Mouse (Mus musculus) heart, adult 2 months (tissue): ENCODE results near the gene Commd3. TPM values are rescaled to one million over a fixed set of nuclear protein-coding genes. Genes with fewer than 3 reads are reported as not detected.
A peak's percentile ranks its signal among the peaks of the same experiment; 100 is the strongest.

Source experiments
- DNase-seq, 2 experiments: peaks; one replicate each; pipeline ENCODE4 v3.0.0; 2021
- H3K27ac ChIP-seq: fragments of 200-600 bp; 2 replicates; pipeline ENCODE4 v1.8.1; 2022
- H3K27me3 ChIP-seq: fragments of 200-500 bp; 2 replicates; pipeline ENCODE4 v1.6.1; 2012; ENCODE audit warnings: mild to moderate bottlenecking, low read length, inconsistent platforms, mixed read lengths; ENCODE audit not compliant: control insufficient read depth, insufficient read depth
- H3K36me3 ChIP-seq: fragments of 200-500 bp; 2 replicates; pipeline ENCODE4 v1.6.1; 2012; ENCODE audit warnings: low read length, inconsistent platforms; ENCODE audit not compliant: control insufficient read depth, insufficient read depth
- H3K4me1 ChIP-seq: fragments of 200-500 bp; 2 replicates; pipeline ENCODE4 v1.6.1; 2011; ENCODE audit warnings: low read length; ENCODE audit not compliant: control insufficient read depth, insufficient read depth
- H3K4me3 ChIP-seq: fragments of 200-600 bp; 2 replicates; pipeline ENCODE4 v1.8.1; 2022
- H3K79me2 ChIP-seq: fragments of 200-500 bp; replicated peaks from 2 replicates; pipeline ENCODE4 v1.6.1; 2012; ENCODE audit warnings: mild to moderate bottlenecking, inconsistent platforms, low read length, moderate library complexity, mixed read lengths; ENCODE audit not compliant: control insufficient read depth, insufficient read depth
- H3K9ac ChIP-seq: fragments of 200-500 bp; 2 replicates; pipeline ENCODE4 v1.6.1; 2012; ENCODE audit warnings: low read depth, mild to moderate bottlenecking, control low read depth, inconsistent platforms, low read length, mixed read lengths
- CTCF ChIP-seq: fragments of 200-600 bp; IDR thresholded peaks from 2 replicates; pipeline ENCODE4 v1.8.1; 2022; ENCODE audit warnings: antibody characterized with exemption, mild to moderate bottlenecking, moderate library complexity
- EP300 ChIP-seq: fragments of 200-500 bp; IDR thresholded peaks from 2 replicates; pipeline ENCODE4 v1.6.1; 2011; ENCODE audit warnings: low read depth, low read length, control low read depth; ENCODE audit not compliant: insufficient read depth
- POLR2A ChIP-seq: fragments of 200-500 bp; IDR thresholded peaks from 2 replicates; pipeline ENCODE4 v1.6.1; 2011; ENCODE audit warnings: mild to moderate bottlenecking, low read depth, low read length, control low read depth; ENCODE audit not compliant: insufficient read depth
- WGBS: fragments of 180-500 bp; shearing (Covaris S2); methylation state at CpG from one replicate; pipeline ENCODE4 v1.1.7; 2018; 5-methylcytosine and 5-hydroxymethylcytosine counted together
- intact Hi-C: fragments of 180-260 bp; cut with DNase I; formaldehyde crosslinking; loops from one replicate; pipeline ENCODE4 v1.15.1; 2025
- polyA plus RNA-seq: library from polyadenylated mRNA; depleted of rRNA; stranded (reverse); fragments of >200 nt; gene quantifications from 2 replicates; pipeline ENCODE4 v1.2.3, GENCODE M21; 2012
- total RNA-seq, 2 experiments: library from RNA; stranded (reverse); gene quantifications; 2 replicates each; pipeline ENCODE4 v1.2.3; 2021

Commd3 gene
- total and polyA plus RNA-seq, 3 experiments: 53.1 to 102 (median 95.0) TPM

GRCm38 (mm10) chr2:18695629-18696150 is 23.5 kb downstream of the Commd3 start:
- intact Hi-C loops: loop anchor here (2.0 to 10.0 kb wide), 2 partner anchors 17 to 579 kb away; no protein-coding TSS in a partner anchor
- no peaks in the 10 kb centered on the region for H3K36me3 ChIP-seq
- peaks cover 21% of the 10 kb centered on the region for H3K27me3 ChIP-seq
- H3K4me3 ChIP-seq: no peak overlapping the region
- peaks cover 3% of the 10 kb centered on the region; the same call in 1 of the 2 replicates for H3K4me1 ChIP-seq
- TF ChIP-seq POLR2A: no peak
- no peak for TF ChIP-seq EP300
- no peak for TF ChIP-seq CTCF
- no peak overlapping the region for H3K27ac ChIP-seq
- H3K9ac ChIP-seq: no peak overlapping the region
- DNase-seq: no peak
- 34% methylated on average over 7 of the region's 7 CpGs for WGBS
- H3K79me2 ChIP-seq: no peaks in the 10 kb centered on the region

DNA sequence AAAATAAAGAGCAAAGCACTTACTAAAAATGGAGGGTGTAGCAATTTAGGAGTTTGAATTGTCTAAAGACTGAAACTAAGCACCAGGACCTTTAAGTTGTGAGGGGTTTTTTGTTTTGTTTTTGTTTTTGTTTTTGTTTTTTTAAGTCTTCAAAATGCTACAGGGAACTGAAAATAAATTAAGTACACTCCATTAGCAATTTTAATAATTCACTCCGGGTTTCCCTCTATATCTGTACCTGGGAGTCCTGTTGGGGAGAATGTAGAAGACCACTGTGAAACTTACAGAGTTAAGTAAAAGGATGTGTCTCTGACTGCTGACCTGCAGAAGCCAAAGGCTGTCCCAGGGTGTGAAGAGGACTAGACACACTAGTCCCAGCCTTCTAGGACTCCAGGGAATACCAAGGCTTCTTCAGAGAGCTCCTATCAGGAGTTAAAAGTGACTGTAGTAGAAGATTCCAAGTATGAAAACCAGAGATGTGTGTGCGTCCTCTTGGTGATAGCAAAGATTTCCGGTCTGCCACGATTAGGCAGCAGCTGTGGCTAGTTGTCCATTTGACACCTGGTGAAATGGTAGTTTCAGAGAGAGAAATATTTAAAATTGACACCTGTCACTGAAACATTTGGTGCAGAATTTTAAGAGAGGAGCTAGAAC is 25.5 kb downstream of the Commd3 start:
- Histone ChIP-seq H3K4me1 (peaks cover 3% of the 10 kb centered on the region; the same call in 1 of the 2 replicates), H3K36me3 (no peaks in the 10 kb centered on the region), H3K27ac (no peak overlapping the region), H3K9ac (no peak overlapping the region), H3K27me3 (peaks cover 18% of the 10 kb centered on the region), H3K79me2 (no peaks in the 10 kb centered on the region), H3K4me3 (no peak overlapping the region)
- no peak for DNase-seq
- 11% methylated on average over 4 of the region's 4 CpGs for WGBS
- intact Hi-C loops: loop anchor here (10.0 kb wide), 1 partner anchor 577 kb away; no protein-coding TSS in a partner anchor
- TF ChIP-seq CTCF: no peak
- no peak for TF ChIP-seq EP300
- TF ChIP-seq POLR2A: no peak

DNA sequence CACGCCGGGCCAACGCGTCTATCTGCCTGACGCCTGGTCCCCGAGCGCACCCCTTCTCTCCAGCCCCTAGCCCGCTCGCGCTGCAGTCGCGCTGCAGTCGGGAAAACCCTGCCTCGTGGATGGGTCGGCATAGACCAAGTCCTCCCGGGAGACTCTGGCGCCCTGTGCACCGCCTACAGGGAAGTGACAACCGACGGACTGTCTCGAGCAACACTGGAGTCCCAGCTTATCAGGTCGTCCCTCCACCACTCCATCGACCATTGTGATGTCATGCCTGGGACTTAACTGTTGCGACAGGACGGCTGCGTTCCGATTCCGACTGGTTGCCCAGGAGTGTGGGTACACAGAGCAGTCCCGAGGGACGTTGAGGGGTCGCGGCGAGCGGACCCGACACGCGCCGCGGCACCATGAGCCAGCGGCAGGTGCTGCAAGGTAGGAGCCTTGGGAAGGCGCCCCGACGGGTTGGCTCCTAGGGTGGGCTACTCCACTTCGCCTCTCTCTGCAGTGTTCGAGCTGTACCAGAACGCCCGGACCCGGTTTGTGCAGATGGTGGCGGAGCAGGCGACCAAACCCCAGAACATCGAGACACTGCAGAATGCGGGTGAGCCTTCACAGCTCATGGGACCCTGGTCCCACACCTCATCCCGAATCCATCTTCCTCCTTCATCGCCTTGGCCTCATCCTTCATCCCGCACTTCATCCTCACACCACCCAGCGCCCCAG is 26.6 kb downstream of the Commd3 start:
- no peak overlapping the region for H3K9ac ChIP-seq
- no peak for TF ChIP-seq CTCF
- TF ChIP-seq EP300: no peak
- 2% methylated on average over 56 of the region's 56 CpGs for WGBS
- 0 out of 2 replicates have a peak, but pooled peaks cover 2% of the 10 kb centered on the region for H3K4me1 ChIP-seq
- no peaks in the 10 kb centered on the region for H3K36me3 ChIP-seq
- H3K27ac ChIP-seq: no peak overlapping the region
- H3K79me2 ChIP-seq: no peaks in the 10 kb centered on the region
- peak; percentile 39 to 52 for DNase-seq
- H3K27me3 ChIP-seq: peaks cover 18% of the 10 kb centered on the region
- intact Hi-C loops: loop anchor here (10.0 kb wide), 1 partner anchor 576 kb away; no protein-coding TSS in a partner anchor
- H3K4me3 ChIP-seq: peak overlapping the region; percentile 19; the same call in 1 of the 2 replicates

DNA sequence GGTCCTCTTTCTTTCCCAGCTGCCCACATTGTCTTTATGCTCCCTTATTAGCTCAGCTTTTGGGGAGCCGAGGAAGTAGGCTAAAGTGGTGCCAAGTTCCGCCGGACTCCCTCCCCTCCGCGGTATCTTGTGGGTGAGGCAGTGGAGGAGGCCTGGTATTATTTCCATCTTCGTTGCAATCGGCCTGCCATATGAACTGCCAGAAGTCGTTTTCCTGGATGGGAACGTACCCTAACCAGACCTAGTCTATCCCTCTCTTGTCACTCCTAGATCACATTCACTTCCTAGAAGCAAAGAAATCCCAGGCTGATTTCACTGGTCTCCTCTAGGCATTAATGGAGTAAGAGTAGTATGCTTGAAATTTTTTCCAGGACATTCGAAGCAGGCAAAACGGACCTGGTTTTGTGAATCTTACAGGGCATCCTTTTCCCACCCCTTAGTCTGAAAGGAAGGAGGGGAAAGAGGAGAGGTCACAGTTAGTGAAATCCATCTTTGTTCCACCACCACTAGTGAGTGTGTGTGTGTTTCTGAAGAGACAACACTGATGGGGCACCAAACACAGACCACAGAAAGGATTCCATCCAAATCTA is 27.3 kb downstream of the Commd3 start:
- Histone ChIP-seq H3K9ac (no peak overlapping the region), H3K79me2 (no peaks in the 10 kb centered on the region), H3K4me1 (0 out of 2 replicates have a peak, but pooled peaks cover 2% of the 10 kb centered on the region), H3K27me3 (peaks cover 18% of the 10 kb centered on the region), H3K4me3 (no peak overlapping the region), H3K36me3 (no peaks in the 10 kb centered on the region), H3K27ac (no peak overlapping the region)
- intact Hi-C loops: loop anchor here (10.0 kb wide), 1 partner anchor 575 kb away; no protein-coding TSS in a partner anchor
- no peak for DNase-seq
- WGBS: 4% methylated on average over 11 of the region's 11 CpGs
- TF ChIP-seq POLR2A: no peak
- TF ChIP-seq CTCF: no peak
- no peak for TF ChIP-seq EP300

DNA sequence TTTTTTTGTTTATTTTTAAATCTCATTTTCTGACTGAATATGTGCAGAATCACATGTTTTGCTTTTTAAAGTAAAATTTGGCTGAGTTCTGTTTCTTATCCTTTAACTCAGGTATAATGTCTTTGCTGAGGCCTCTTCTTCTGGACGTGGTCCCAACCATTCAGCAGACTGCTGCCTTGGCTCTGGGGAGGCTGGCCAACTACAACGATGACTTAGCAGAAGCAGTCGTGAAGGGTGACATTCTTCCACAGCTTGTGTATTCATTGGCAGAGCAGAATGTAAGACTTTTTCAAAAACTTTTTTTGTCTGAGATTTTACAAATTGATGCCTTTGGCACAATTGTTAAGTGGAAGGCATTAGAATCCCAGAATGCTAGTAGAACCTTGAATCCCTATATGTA is 38.2 kb downstream of the Commd3 start:
- intact Hi-C loops: no loop called here
- WGBS: 43% methylated on average over 3 of the region's 3 CpGs
- DNase-seq: no peak

More for the DNA sequence above, 38.2 kb downstream of the Commd3 start:
- Histone ChIP-seq H3K79me2 (no peaks in the 10 kb centered on the region), H3K27me3 (no peaks in the 10 kb centered on the region), H3K4me1 (no peaks in the 10 kb centered on the region), H3K27ac (no peak overlapping the region), H3K4me3 (no peak overlapping the region), H3K9ac (no peak overlapping the region), H3K36me3 (no peaks in the 10 kb centered on the region)
- TF ChIP-seq EP300 (no peak), POLR2A (no peak), CTCF (no peak)
